Mouse (Mus musculus) retina, adult 2 months (tissue): ENCODE results near the gene Odaph.

Source experiments
- DNase-seq: peaks from one replicate; pipeline ENCODE4 v3.0.0-alpha.2; 2012; ENCODE audit warnings: low read depth, low spot score

Odaph gene

DNA sequence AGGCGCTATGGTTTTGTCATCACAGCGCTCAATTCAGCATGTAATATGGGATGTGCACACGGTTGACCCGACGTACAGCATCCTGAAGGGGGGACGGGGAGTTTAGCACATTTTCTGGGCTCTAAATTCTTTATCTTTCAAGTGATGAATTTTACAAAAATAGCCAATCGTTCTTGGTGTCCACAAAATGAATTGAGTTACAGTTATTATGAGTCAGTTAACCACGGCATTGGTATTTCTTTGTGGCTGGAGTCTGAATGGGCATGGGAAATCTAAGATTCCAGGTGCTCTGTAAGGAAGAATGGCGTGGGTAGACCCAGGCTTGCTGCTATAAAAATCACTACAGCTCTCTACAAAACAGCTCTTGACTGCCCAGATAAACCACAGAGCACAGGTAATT is 2.0 kb downstream of the Odaph start:
- no peak for DNase-seq

DNA sequence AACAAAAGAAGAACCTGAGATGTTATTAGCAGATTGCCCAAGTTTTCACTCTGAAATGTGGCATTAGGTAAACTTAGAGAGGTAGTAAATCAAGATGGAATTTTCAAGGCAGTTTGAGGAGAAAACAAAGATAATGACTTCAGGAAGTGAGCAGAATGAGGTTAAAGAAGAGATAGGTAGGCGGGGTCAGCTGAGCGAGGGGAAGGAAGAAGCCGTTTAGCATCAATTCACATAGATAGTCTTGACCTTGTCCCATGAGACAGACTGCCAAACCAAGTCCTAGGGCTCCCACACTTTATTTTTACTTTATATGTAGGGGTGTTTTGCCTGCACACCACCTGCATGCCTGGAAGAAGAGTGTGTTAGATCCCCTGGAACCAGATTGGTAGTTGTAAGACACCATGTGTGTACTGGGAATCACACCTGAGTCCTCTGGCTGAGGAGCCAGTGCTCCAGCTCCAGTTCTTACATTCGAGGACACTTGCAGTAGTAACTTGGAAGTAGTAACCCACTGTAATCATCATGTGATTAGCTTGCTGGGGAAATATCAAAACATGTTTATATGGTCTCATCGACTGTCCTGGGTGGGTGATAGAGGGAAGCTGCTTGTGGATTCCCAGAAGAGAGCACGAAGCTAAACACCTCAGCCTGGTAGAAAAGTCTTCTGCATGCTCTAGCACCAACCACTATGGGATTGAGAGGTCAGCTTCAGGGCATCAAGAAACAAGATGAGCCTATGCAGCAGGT is 4.1 kb downstream of the Odaph start:
- no peak for DNase-seq

DNA sequence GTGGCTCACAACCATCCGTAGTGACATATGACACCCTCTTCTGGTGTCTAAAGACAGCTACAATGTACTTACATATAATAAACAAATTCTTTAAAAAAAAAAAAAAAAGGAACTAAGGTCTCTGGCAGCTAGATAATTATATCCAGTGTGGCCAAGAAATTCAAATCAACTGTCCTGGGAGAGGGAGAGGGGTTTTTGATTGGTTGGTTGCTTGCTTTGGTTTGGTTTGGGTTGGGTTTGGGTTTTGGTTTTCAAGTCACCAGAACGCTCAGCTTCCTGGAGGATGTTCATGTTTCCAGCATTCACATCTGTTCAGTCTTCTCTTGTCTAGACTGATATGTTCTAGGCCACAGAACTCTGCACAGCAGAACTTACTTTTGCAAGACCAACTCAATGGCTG is 5.8 kb downstream of the Odaph start:
- DNase-seq: no peak

DNA sequence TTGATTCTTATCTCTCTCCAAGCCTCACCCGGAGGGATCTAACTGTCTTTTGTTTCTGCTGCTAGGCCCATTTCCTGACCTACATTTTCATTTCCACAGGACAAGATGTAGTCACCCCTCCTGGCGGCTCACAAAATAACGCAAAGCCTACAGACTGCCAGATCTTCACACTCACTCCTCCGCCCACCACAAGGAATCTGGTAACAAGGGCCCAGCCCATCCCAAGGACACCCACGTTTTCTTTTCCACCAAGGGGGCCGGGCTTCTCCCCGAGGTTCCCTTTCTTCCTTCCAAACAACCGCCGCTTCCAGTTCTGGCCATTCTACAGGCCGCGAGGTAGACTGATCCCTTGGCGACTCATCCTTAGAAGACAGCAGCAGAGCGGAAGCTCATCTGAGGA is 7.3 kb downstream of the Odaph start:
- no peak for DNase-seq

DNA sequence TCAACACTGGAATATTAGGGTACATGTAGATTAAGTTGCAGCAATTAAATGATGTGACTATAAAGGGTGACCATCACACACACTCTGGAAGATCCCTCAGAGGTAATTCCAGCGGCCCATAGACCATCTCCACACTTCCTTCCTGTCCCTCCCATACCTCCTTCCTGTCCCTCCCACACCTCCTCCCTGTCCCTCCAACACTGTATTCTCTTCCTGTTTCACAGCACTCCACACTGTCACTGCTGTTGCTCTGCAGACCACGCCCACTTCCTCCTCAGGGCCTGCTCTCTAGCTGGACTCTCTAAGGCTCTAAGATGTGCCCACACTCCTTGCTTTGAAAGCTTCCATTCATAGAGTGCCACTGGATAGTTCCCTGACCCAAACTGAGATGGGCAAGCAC is 13.5 kb downstream of the Odaph start:
- no peak for DNase-seq

DNA sequence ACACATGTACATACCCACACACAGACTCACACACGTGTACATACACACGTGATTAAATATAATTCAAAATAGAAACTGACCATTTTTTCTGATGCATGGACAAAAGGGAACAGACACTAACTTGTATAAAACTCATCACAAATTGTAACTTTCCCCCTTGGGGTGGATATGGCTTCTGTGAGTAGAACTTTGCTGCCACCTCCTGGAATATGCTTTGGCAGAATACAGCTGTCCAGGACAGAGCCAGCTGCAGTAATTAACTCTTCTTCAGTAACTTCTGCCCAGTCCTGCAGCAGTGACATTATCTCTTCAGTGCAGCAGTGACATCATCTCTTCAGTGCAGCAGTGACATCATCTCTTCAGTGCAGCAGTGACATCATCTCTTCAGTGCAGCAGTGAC is 15.7 kb downstream of the Odaph start:
- no peak for DNase-seq

DNA sequence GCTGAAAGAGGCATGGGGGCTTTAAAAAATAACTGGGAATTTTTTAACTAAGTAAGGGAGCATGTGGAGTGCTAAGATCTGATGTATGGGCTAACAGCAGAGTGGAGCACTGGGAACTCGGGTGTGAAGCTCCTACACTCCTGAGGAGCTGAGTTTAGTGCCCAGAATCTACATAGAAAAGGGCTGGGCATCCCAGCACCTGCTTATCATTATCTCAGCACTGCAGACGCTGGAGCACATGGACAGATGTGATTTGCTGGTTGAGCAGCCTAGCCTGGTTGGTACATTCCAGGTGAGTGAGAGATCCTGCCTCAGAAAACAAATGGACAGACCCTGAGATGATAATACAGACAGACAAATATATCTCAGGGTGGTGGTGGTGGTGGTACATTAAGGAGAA is 22.6 kb downstream of the Odaph start:
- no peak for DNase-seq

DNA sequence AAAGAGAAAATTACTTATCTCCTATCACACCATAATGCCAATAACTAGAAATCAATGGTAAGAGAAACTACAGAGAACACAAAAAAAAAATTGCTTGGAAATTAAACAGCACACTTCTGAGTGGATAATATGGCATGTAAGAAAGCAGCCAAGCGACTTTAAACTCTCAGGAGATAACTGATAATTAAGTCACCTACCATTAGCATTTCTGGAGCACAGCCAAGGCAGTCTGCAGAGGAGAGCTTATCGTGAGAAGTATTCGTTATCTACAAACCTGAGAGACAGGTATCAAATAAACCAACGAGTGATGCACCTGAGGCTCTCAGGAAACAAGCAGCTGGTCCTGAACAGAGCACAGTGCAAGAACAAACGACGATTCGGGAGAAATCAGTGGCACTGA is 24.5 kb downstream of the Odaph start:
- DNase-seq: no peak

DNA sequence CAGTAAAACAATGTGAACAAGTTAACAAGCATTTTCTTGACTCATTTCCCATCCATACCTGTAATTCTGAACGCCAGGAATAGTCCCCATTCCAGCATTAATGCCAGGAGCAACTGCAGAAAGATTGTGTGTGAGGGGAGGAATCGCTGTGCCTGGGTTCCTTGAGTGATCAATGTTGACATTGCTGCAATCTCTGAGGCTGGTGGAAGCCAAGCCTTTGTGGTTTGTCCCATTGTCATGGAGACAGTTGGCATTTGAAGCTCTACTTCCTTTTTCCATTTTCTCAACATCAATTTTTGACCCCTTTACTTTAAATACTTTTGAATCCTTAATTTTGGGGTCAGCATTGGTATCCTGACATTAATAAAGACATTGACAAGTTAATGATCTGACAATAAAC is 32.7 kb downstream of the Odaph start:
- DNase-seq: no peak

DNA sequence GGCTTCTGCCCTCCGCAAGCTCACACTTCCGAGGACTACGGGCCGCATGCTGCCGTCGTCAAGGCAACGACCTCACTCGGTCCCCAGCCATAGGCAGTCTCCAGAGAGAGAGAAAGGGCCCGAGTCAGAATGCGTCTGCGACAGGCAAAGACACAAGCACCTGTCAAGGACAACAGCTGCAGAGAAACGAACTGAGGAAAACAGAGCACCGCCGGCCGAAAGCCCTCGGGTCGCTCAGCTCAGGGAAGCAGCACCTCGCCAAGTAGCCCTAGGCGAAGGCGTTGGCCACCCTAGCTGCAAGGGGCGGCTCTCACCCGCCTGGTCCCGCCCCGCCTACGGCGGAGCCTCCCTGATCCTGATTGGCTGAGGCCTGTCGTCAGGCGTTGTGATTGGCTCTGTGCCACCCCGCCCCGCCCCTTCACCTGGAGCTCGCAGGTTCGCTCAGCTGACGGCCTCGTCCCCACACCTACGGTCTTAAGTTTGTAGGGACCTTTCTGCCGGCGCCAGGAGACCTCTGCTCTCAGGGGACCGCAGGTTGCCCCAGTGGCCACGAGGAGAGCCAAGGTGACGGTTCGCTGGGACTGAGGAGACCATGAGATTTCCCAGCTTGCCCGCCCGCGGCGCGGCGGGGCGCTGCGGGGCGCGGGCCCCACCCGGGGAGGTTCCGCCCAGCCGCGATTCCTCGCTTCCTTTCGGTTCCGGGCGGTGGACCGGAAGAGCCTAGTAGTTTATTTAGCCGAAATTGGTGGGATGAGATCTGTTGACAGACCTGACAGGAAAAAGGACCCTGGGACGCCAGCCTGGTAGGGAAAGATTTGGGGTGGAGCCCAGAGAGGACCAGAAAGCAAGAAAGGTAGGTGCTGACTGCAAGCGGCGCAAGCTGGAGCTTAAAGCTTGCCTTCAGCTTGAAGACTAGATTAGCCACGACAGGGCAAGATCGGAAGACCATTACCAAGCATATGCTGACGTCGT is 55.4 kb downstream of the Odaph start:
- peak; percentile 87 for DNase-seq

DNA sequence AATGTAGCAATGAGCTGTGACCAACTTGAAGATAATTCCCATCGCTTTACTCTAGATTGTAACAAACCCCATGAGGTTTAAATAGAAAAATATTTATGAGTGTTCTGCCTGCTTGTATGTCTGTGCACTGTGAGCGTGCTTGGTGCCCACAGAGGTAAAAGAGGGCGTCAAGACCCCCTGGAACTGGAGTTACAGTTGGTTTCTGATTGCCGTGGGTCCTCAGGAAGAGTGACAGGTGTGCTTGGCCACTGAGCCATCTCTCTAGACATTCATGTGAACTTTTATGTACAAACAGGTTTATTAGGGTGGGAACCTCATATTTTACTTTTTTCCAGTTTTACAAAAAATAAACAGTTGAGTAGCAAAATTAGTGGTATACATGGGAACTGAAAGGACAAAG is 56.5 kb downstream of the Odaph start, which contains the start of gene Cdkl2:
Gene Cdkl2 (minus strand): TSS at position 101 of the 400 bp plus-strand sequence.
- DNase-seq: no peak
